Mouse (Mus musculus): ENCODE data around the gene Prkch.
"Not testable (repeated sequence)": the region's sequence is repeated elsewhere in the genome, so short reads cannot be mapped to it uniquely, and the experiment has no call there.

Gene Prkch

DNA sequence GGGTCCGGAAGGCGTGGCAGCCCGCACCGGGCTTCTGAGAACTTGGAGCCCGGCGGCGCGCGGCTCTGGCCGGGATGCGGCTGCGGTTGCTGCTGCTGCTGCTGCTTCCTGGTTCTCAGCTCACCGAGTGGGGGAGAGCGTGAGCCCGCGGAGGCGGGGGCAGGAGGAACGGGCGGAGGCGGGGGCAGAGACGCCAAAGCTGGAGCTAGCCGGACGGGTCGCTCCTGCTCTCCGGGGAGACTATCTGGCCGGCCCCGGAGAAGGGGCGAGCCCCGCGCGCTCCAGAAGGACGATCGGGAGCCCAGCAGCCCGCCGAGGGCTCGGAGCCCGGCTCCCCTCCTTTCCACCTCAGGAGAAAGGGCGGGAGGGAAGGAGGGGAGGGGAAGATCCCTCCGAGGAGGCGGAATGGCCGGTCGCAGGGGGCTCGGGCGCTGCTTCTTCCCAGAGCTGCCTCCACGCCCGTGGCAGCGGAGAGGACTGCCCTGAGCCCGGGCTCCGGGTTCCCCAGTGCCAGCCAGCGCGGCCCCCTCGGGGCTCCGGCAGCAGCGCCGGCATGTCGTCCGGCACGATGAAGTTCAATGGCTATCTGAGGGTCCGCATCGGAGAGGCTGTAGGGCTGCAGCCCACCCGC is at the start of gene Prkch:
Prkch (plus strand) TSS at position 187 of the 631 bp plus-strand sequence.
- peak; percentile 90 for DNase-seq (ENCODE audit: low spot score)

- DNase-seq (ENCODE audit: low spot score): peak; percentile 19
Measured at GRCm38 (mm10) chr12:73537499-73538138, 47.0 kb upstream of the Prkch start.

GRCm38 (mm10) chr12:73538139-73538508 is 46.5 kb upstream of the Prkch start:
- not testable (repeated sequence) for DNase-seq (ENCODE audit: low spot score)

- DNase-seq (ENCODE audit: low spot score): no peak
Measured at GRCm38 (mm10) chr12:73539151-73539550, 45.4 kb upstream of the Prkch start.

DNA sequence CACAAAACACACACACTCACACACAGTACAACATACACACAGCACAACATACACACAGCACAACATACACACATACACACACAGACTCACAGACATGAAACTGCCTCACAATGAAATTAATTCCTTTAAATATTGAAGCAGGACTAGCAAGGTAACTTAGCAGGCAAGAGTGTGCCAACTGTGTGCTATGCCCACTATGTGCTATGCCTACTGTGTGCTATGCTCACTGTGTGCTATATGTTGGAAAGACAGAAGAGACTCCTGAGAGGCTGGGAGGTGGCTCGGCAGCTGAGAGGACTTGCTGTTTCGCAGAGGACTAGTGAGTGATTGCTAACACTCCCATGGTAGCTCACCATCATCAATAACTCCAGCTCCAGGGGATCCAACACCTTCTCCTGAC is 44.2 kb upstream of the Prkch start:
- no peak for DNase-seq (ENCODE audit: low spot score)

DNA sequence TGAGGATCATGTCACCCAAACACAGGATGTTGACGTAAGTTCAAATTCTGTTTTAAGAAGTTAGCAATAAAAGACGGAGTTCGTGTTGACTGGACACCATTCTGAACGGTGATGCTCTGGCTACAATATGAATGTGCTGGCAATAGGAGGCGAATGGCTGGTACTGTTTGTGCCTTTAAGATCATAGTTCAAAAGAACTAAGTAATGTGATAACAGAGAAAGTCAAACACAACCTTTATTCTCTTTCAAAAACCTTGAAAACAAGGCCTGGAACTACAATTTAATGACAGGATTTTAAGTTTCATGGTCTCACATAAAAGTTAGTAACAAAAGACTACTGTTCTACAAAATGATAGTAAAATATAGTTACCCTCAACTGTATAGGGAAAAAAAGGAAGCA is 41.4 kb upstream of the Prkch start:
- no peak for DNase-seq (ENCODE audit: low spot score)

GRCm38 (mm10) chr12:73544736-73545671 is 39.6 kb upstream of the Prkch start:
- no peak for DNase-seq (ENCODE audit: low spot score)

- peak; percentile 44 for DNase-seq (ENCODE audit: low spot score)
Measured at GRCm38 (mm10) chr12:73545672-73546085, 38.9 kb upstream of the Prkch start.

GRCm38 (mm10) chr12:73546086-73546711 is 38.4 kb upstream of the Prkch start, which contains the start of gene Tmem30b:
TSS of gene Tmem30b (minus strand) at chr12:73546392.
- DNase-seq (ENCODE audit: low spot score): no peak

DNA sequence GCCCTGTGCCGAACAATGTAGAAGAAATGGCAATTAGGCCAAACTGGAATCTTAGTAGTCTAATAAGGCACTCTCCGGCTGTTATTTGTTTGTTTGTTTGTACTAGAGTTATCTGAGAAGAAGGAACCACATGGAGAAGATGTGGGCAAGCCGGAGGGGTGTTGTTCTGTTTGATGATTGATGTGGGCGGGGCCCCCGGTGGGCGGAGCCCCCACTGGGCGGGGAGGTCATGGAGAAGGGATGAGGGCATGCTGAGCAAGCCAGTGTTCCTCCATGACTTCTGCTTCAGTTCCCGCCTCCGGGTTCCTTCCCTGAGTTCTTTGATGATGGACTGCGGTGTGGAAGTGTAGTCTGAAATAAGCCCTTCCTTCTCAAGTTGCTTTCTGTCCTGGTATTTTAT is 37.0 kb upstream of the Prkch start:
- no peak for DNase-seq (ENCODE audit: low spot score)

DNA sequence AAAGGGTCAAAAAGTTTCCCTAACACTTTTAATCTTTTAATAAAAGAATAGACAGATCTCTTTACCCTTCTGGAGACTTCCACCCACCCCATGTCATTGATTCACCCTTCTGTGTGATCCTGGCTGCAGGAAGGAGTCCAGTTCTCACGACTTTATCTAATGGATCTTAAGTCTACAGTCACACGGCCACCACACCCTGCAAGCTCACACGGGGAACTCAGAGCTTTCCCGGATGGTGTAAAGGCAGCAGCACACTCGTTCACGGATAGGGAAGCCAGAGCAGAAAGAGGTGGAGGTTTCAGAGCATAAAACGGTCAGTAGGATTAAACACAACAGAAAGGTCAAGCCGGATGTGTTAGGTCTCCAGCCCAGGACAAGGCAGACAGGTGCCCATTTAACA is 36.3 kb upstream of the Prkch start:
- no peak for DNase-seq (ENCODE audit: low spot score)

GRCm38 (mm10) chr12:73554155-73554554 is 30.4 kb upstream of the Prkch start:
- peak; percentile 70 for DNase-seq (ENCODE audit: low spot score)

DNA sequence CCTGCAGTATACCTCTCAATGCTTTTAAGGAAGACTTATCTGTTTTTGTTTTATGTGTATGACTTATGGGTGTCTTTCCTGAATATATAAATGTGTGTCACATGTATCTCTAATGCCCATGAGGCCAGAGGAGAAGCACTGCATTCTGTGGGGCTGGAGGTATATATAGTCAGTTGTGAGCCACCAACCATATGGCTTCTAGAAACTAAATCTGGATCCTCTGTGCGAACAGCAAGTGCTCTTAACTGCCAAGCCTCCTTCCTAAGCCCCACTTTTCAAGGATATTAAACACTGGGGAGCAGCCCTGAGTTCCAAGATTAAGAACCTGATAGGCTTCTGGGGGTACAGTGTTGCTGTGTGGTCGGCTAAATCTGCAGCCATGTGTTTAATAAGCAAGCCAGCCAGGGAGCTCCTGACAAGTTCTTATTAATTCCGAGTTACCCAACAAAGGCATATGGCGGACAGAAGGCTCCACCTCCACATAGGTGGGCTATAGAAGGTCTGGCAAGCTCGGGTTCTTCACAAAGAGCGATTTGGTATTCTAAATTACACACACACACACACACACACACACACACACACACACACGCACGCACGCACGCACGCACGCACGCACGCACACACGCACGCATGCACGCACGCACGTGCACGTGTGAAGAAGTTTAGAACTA is 25.9 kb upstream of the Prkch start:
- no peak for DNase-seq (ENCODE audit: low spot score)

DNA sequence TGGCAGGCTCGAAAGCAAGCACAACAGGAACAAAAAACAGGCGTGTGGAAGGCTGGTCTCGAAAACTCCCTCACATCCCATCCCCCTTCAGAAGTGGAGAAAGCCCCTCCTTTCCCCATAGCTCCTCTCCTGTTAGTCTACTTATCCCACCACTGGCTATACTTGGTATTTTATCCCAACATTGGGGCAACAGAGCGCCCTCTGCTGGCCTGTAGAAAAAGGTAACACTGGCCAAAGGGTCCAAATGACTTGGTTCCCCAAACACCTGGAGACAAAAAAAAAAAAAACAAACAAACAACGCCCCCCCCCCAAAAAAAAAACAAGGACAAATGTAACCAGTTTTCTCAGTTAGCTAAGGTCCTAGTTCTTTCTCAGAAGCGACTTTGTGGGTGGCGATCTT is 24.5 kb upstream of the Prkch start:
- peak; percentile 24 for DNase-seq (ENCODE audit: low spot score)

DNA sequence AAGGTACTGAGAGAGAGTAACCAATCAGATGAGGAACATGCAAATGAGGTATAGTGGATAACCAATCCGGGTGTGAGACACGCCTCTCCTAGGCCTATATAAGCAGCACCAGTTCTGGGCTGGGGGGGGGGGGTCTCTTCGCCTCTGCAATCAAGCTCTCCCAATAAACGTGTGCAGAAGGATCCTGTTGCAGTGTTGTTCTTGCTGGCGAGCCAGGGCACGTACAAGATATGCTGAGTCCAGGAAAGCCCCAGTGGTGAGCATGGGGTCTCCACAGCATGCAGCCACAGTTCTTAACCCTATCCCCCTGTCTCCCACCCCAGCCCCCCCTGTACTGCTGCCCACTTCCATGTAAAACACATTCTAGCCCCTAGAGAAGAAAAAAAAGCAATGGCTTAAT is 21.5 kb upstream of the Prkch start:
- not testable (repeated sequence) for DNase-seq (ENCODE audit: low spot score)

DNA sequence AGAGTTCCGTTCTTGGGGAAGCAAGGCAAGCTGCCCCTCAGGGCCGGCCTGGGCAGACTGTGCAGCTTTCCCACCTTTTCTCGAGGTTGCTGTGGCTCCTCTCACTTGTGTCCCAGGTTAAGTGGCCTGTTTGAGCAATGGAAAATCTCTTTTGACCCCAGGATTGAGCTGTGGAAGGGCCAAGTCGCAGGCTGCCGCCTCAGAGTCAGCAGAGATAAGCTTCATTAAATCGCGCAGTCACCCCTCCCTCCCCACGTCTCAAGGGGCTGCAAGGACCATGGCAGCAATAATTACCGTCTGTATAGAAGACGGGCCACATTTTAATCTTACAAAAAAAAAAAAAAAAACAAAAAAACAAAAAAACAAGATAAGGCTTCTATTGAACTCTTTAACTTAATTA is 20.4 kb upstream of the Prkch start:
- no peak for DNase-seq (ENCODE audit: low spot score)

DNA sequence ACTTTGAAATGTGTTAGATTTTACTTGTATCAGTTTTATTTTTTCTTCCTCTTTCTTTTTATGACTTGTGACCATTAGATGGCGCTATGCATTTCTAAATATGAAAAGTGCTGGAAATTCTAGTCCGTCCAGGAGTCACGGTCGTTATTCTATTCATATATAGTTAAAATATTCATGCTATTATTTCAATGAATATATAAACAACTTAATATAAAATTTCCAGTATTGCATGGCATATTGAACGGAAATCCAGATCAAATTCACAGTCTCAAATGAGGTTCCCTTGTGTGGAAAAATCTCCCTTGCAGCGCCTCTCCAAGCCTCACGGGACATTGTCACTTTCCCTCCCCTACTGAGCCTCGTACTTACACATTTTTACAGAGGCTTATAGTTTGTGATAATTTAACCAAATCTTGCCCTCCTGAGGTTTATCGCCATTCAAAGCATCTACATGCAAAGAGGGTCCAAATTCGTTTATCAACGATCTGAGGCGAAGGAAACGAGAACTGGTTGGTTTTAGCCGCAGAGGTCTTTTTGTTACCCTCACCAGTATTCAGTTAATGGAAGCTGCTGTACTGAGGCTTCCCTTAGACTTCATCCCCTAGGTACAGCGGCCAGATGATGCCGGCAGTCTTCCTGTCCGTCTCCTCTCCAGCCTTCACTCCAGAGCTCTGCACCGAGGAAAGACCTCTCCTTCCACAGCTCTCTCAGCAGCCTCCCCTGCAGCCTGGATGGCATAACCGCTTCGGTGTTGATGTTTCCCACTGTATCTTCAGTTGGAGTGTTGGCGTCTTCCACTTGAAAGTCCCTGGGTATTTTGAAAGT is 19.6 kb upstream of the Prkch start:
- no peak for DNase-seq (ENCODE audit: low spot score)

- no peak for DNase-seq (ENCODE audit: low spot score)
Measured at GRCm38 (mm10) chr12:73565620-73565969, 19.0 kb upstream of the Prkch start.

- DNase-seq (ENCODE audit: low spot score): no peak
Measured at GRCm38 (mm10) chr12:73574632-73575031, 10.0 kb upstream of the Prkch start.

DNA sequence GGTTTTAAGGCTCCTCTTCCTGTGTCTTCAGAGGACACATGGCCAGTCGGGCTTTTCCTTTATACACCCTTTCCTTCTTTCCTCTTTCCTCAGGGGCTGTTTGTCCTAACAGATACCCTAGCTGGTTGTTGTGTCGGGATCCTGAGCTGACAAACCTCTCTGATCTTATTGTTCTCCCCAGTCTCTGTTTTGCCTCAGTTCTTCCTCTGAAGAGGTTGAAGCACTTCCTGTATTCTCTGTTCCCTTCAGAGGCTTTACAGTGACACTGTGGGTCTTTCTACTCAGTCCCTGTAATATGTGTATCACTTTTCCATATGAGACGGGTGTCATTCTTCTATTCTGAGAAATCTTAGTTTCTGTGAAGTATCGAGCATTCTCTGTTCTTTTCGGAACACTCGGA is 6.5 kb upstream of the Prkch start:
- DNase-seq (ENCODE audit: low spot score): no peak

- peak; percentile 73 for DNase-seq (ENCODE audit: low spot score)
Measured at GRCm38 (mm10) chr12:73580811-73581210, 3.8 kb upstream of the Prkch start.
